Mouse (Mus musculus) hindbrain, embryonic 10.5 days (tissue): ENCODE measurements at regions not wholly inside any gene's neighbourhood (a gene's known extent, or its start where the extent isn't known, plus 50 kb on each side); places are given as distances from the start of the nearest gene placed in this dataset.
A peak's percentile ranks its signal among the peaks of the same experiment; 100 is the strongest.

Experiments used
- DNase-seq: peaks from one replicate; pipeline ENCODE4 v3.0.0-alpha.2; 2017; ENCODE audit warnings: low spot score
- H3K27ac ChIP-seq: fragments of 300-500 bp; sonication (generic); 2 replicates; pipeline ENCODE4 v1.5.1; 2016; ENCODE audit warnings: mild to moderate bottlenecking, moderate library complexity
- H3K27me3 ChIP-seq: fragments of 300-500 bp; sonication (generic); 2 replicates; pipeline ENCODE4 v1.6.1; 2016; ENCODE audit warnings: mild to moderate bottlenecking; ENCODE audit not compliant: poor library complexity, insufficient read depth, severe bottlenecking
- H3K36me3 ChIP-seq: fragments of 300-500 bp; sonication (generic); 2 replicates; pipeline ENCODE4 v1.6.1; 2016; ENCODE audit warnings: mild to moderate bottlenecking, moderate library complexity
- H3K4me1 ChIP-seq: fragments of 300-500 bp; sonication (generic); replicated peaks from 2 replicates; pipeline ENCODE4 v1.6.1; 2016; ENCODE audit warnings: mild to moderate bottlenecking
- H3K4me3 ChIP-seq: fragments of 300-500 bp; sonication (generic); 2 replicates; pipeline ENCODE4 v1.5.1; 2016; ENCODE audit warnings: mild to moderate bottlenecking, moderate library complexity
- H3K9me3 ChIP-seq: fragments of 300-500 bp; sonication (generic); 2 replicates; pipeline ENCODE4 v1.6.1; 2016; ENCODE audit warnings: mild to moderate bottlenecking, moderate library complexity
- WGBS: fragments of 180-500 bp; shearing (Covaris S2); methylation state at CpG from one replicate; pipeline ENCODE4 v1.1.7; 2016; 5-methylcytosine and 5-hydroxymethylcytosine counted together

DNA sequence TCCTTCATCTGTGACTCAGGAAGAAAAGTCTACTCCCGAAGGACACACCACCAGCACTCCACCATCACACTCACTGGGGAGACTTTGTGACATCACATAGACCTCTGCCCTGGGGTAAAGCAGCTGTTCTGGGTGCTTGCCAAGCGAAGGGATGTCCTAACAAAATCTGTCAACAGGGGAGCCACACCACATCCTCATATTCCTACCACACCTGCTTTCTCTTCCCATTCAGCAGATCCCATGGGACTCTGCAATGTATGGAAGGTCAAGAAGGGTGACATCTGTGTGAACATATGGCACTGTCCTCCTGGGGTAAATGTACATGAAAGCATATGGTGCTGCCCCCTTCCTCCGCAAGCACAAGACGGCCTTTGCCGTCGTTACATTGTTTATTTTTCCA, 375.5 kb downstream of the Etv1 start:
- no peaks in the 10 kb centered on the region for H3K36me3 ChIP-seq
- peak; percentile 29 for DNase-seq
- no peaks in the 10 kb centered on the region for H3K9me3 ChIP-seq
- H3K4me1 ChIP-seq: no peaks in the 10 kb centered on the region
- WGBS: 50% methylated on average over 6 of the region's 6 CpGs
- no peaks in the 10 kb centered on the region for H3K27me3 ChIP-seq
- no peak overlapping the region for H3K4me3 ChIP-seq
- no peak overlapping the region for H3K27ac ChIP-seq

DNA sequence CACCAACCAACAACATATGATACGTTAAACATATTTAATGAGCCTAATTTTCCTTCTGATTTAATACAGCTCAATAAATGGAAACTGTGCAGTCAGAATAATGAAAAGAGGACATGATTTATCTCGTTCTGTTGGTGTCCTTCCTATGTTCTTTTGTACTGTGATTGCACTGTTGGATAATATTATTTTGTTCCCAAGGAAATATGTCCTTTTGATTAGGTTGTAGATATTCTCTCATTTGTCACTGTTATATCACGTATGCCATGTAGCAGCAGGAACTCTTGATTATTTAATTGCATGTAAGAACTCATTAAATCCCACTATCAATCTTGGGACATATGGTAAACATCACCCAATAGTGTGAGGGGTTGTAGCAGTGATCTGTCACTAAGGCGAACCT, 397.8 kb downstream of the Etv1 start:
- 80% methylated on average over 4 of the region's 4 CpGs for WGBS
- Histone ChIP-seq H3K27ac (no peak overlapping the region), H3K9me3 (no peaks in the 10 kb centered on the region), H3K4me3 (no peak overlapping the region), H3K27me3 (no peaks in the 10 kb centered on the region), H3K4me1 (no peaks in the 10 kb centered on the region), H3K36me3 (no peaks in the 10 kb centered on the region)
- no peak for DNase-seq

DNA sequence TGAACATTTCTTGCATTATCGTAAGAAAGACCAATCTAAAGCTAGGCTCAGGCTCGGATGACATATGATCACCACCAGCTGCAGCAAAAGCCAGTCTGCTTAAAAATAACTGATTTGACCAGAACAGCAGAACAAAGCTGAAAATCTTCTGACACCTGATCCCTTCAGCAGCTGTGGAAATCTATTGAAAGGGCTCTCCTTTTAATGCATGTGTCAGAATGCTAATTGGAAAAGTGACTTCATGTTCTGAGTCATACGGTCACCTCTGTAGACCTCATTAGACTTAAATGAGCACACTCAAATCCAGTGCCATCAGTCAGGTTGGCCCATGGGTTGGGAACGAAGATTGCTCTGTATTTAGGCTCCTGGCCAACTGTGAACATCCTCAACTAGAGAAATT, 444.9 kb downstream of the Etv1 start:
- Histone ChIP-seq H3K27me3 (no peaks in the 10 kb centered on the region), H3K36me3 (no peaks in the 10 kb centered on the region), H3K4me1 (no peaks in the 10 kb centered on the region), H3K4me3 (no peak overlapping the region), H3K27ac (no peak overlapping the region), H3K9me3 (no peaks in the 10 kb centered on the region)
- peak; percentile 5 for DNase-seq
- WGBS: 68% methylated on average over 4 of the region's 4 CpGs

DNA sequence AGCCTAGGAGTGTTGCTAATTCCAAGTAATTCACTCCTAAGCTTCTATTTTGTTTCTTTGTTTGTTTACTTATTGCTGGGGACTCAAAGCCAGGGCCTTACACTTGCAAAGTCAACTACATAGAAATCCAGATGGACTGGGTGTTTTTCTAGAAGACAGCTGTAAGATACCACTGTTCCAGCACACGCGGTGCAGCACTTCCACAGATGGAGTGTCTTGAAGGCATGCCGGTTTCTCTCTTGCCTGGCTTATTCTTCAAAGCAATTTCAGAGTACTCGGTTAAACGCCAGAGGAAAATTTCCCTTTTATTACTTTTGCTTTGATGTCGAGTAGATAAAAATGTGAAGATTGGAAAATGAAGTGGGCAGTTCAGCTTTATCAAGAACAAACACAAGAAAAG, 477.4 kb downstream of the Etv1 start:
- Histone ChIP-seq H3K9me3 (no peaks in the 10 kb centered on the region), H3K27me3 (no peaks in the 10 kb centered on the region), H3K4me1 (no peaks in the 10 kb centered on the region), H3K27ac (no peak overlapping the region), H3K36me3 (no peaks in the 10 kb centered on the region), H3K4me3 (no peak overlapping the region)
- no peak for DNase-seq
- WGBS: 89% methylated on average over 6 of the region's 6 CpGs

DNA sequence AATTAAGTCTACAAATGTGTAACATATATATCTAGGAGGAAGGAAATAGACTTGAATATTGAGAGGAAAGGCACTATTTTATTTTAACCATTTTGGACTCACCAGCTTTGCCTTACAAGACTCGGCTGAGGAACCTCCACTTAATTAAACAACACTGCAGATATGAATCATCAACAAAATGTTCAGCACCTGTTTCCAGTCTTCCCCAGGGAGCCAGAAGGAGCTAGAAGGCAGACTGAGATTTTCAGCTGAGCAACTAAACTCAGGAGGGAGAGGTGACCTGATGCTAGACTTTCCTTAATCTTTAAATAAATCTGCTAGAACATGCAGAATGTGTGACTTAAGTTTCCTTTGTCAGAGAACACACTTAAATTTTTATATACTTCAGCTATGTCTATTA, 478.4 kb downstream of the Etv1 start:
- H3K27ac ChIP-seq: no peak overlapping the region
- H3K9me3 ChIP-seq: no peaks in the 10 kb centered on the region
- no peaks in the 10 kb centered on the region for H3K4me1 ChIP-seq
- H3K27me3 ChIP-seq: no peaks in the 10 kb centered on the region
- DNase-seq: no peak
- WGBS: 84% methylated on average over 1 of the region's 1 CpGs
- no peak overlapping the region for H3K4me3 ChIP-seq
- no peaks in the 10 kb centered on the region for H3K36me3 ChIP-seq

DNA sequence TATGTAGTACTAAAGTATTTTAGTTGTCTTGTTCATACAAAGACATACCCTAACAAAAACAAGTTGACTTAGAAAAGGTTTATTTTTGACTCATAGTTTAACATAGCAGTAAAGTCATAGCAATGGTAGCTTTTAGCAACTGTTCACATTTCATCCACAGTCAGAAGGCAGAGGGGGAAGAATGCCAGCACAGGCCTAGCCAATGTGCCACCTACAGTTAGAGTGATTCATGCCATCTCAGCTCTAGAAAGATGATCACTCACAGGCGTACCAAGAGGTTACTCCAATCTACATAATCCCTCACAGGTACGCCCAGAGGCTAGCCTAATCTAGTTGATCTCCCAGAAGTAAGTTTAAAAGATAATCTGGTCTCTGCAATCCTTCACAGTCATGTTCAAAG, 510.5 kb downstream of the Etv1 start:
- Histone ChIP-seq H3K27me3 (no peaks in the 10 kb centered on the region), H3K9me3 (no peaks in the 10 kb centered on the region), H3K27ac (no peak overlapping the region), H3K4me1 (no peaks in the 10 kb centered on the region), H3K36me3 (no peaks in the 10 kb centered on the region), H3K4me3 (no peak overlapping the region)
- 78% methylated on average over 2 of the region's 2 CpGs for WGBS
- DNase-seq: no peak

DNA sequence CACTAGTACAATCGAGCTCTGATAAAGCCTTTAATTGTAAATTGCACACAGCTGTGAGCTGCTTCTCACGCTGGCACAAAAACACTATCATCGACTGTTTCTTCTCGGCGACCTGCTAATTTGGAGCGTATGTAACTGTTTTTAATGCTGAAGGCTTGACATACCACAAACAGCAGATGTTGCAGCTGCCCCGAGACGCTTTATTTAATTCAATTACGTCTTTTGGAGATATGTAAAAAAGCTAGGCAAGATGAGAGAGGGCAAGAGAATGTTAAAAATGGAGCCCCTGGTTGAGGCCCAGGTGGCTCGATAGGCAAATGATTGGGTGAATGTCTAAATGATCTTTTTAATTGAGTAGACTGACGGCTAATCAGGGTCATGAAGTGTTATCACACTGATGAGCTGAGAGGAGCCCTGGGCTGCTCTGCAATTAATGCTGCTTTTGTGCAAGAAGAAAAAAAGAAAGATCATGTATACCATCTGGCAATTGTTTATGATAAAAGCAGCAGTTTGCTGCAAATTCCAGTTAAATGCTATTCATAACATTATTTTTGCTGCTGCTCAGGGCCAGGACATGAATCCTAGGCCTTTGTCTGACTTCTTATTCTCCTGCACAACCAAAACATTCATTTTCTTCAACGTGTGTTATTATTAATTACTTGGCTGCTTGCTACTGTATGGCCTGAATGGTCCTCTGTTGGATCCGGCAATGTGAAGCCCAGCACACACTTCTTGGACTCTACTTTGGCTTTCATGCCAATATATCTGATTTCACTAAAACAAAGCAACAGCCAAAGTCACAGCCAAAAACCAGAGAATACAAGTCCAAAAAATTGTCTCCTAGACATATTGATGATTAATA, 522.4 kb downstream of the Etv1 start:
- Histone ChIP-seq H3K27me3 (no peaks in the 10 kb centered on the region), H3K4me3 (no peak overlapping the region), H3K27ac (no peak overlapping the region), H3K36me3 (no peaks in the 10 kb centered on the region), H3K4me1 (no peaks in the 10 kb centered on the region), H3K9me3 (no peaks in the 10 kb centered on the region)
- WGBS: 56% methylated on average over 13 of the region's 13 CpGs
- DNase-seq: peak; percentile 11

DNA sequence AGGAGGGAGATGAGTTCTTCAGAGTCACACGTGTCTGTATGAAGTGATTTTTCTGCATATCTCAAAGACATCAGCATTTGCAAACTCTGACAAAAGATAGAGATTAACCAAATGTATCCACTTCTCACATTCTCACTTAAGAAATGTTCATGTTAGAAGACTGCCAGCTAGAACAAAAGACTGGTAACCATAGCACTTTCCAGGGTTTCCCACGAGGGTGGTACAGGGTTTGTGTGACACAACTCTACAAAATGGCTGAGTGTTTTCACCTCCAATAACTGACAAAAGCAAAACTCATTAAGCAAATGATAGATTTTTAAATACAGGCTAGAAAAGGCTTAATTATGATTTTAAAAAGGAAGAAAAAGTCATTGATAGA, 523.0 kb downstream of the Etv1 start:
- no peak overlapping the region for H3K27ac ChIP-seq
- DNase-seq: no peak
- H3K27me3 ChIP-seq: no peaks in the 10 kb centered on the region
- no peaks in the 10 kb centered on the region for H3K36me3 ChIP-seq
- no peaks in the 10 kb centered on the region for H3K4me1 ChIP-seq
- 82% methylated on average over 2 of the region's 2 CpGs for WGBS
- no peak overlapping the region for H3K4me3 ChIP-seq
- H3K9me3 ChIP-seq: no peaks in the 10 kb centered on the region

DNA sequence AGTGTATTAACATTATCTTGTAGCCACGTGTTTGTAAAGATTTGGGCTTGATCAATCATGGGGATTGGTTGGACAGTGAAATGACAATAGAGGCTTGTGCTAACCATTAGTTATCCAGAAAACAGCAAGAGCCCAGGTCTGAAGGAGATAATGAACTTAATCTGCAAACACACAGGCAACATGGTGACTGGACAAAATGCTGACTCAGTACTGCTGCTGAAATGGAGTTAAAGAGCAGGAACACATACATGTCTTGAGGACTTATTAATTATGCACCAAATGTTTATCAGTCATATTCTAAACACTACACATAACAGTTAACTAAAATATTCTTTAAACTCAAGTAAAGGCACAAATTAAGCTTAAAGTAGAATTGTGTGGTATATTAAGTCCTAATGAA, 528.6 kb downstream of the Etv1 start:
- H3K9me3 ChIP-seq: no peaks in the 10 kb centered on the region
- H3K27me3 ChIP-seq: no peaks in the 10 kb centered on the region
- 87% methylated on average over 1 of the region's 1 CpGs for WGBS
- DNase-seq: no peak
- H3K36me3 ChIP-seq: no peaks in the 10 kb centered on the region
- no peaks in the 10 kb centered on the region for H3K4me1 ChIP-seq
- no peak overlapping the region for H3K4me3 ChIP-seq
- no peak overlapping the region for H3K27ac ChIP-seq

DNA sequence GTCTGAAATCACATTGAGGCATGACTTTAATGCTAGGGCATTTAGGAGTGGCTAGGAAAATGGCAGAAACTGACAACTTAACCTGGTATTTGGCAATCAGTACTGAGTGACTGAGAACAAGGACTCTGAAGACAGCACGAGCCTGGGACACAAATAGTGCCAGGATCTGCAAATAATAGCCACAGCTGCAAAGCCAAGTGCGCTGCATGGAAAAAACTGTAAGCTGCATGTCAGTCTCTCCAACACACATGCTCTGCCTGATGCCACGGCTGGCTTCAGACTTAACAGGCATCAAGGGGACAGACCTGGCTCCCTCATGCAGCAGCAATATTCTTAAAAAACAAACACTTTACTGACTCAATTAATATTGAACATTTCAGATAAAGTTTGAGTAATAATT, 530.7 kb downstream of the Etv1 start:
- WGBS: 80% methylated on average over 3 of the region's 3 CpGs

DNA sequence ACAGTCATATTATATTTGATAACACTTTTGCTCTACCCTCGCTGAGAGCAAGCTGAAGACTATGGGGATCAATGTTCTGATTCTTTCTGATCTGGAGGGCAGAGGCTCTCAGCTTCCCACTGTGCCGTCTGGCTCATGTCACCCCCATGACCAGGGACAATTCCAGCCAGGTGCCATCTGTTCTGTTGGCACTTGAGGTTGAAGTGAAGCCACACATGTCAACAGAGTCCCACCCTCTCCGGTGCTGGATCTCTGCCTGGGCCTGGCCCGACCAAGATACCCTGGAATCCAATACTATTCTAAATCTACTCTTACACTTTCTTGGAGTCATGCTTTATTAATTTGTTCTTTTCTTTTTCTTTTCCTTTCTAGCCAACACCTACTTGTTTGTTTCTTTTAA, 538.0 kb downstream of the Etv1 start:
- no peak overlapping the region for H3K27ac ChIP-seq
- H3K9me3 ChIP-seq: no peaks in the 10 kb centered on the region
- no peaks in the 10 kb centered on the region for H3K4me1 ChIP-seq
- no peaks in the 10 kb centered on the region for H3K36me3 ChIP-seq
- no peaks in the 10 kb centered on the region for H3K27me3 ChIP-seq
- 85% methylated on average over 4 of the region's 4 CpGs for WGBS
- DNase-seq: no peak
- no peak overlapping the region for H3K4me3 ChIP-seq

More for the DNA sequence above, 530.7 kb downstream of the Etv1 start:
- Histone ChIP-seq H3K27ac (no peak overlapping the region), H3K9me3 (no peaks in the 10 kb centered on the region), H3K27me3 (no peaks in the 10 kb centered on the region), H3K4me3 (no peak overlapping the region), H3K4me1 (no peaks in the 10 kb centered on the region), H3K36me3 (no peaks in the 10 kb centered on the region)
- DNase-seq: no peak

DNA sequence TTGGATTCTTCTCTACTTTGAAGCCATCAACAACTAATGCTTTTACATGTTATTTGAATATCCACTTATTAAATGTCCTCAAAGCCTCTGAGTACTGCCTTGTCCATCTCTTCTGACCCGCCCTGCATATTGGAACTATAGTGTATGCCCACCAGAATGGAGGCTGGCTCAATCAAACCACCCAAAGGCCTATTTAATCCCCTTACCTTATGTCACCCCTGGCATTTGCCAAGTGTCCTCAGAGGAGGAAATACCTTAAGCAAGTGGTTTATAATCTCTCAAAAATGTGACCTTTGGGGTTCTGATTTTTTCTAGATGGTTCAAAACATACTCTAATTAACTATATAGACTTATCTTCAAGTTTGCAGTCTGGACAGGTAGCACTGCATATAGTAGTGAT, 542.3 kb downstream of the Etv1 start:
- no peaks in the 10 kb centered on the region for H3K36me3 ChIP-seq
- no peak for DNase-seq
- no peak overlapping the region for H3K4me3 ChIP-seq
- H3K9me3 ChIP-seq: no peaks in the 10 kb centered on the region
- 87% methylated on average over 1 of the region's 1 CpGs for WGBS
- no peaks in the 10 kb centered on the region for H3K4me1 ChIP-seq
- no peak overlapping the region for H3K27ac ChIP-seq
- no peaks in the 10 kb centered on the region for H3K27me3 ChIP-seq

DNA sequence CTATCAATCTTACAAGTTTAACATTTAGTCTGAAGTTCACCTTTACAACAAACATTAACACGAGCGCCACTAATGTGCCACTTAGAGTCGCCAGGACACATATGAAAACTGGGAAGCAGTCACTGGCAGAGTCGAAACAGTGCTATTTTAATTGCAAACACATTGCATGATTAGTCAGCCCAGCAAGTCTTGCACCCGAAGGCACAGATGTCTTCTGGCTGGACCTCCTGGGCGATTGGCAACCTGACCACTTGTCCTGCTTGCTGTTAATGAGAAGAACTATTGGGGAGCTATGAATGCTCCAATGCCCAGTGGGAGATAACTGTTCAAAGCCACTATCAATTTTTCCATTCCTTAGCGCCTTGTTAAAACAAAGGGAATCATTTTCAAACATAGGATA, 547.0 kb downstream of the Etv1 start:
- no peaks in the 10 kb centered on the region for H3K27me3 ChIP-seq
- whole genome bisulfite sequencing: 75% methylated on average over 7 of the region's 7 CpGs
- no peaks in the 10 kb centered on the region for H3K9me3 ChIP-seq
- H3K36me3 ChIP-seq: no peaks in the 10 kb centered on the region
- H3K27ac ChIP-seq: no peak overlapping the region
- no peak overlapping the region for H3K4me3 ChIP-seq
- no peaks in the 10 kb centered on the region for H3K4me1 ChIP-seq
- DNase-seq: no peak
